In the genomic region with DNA sequence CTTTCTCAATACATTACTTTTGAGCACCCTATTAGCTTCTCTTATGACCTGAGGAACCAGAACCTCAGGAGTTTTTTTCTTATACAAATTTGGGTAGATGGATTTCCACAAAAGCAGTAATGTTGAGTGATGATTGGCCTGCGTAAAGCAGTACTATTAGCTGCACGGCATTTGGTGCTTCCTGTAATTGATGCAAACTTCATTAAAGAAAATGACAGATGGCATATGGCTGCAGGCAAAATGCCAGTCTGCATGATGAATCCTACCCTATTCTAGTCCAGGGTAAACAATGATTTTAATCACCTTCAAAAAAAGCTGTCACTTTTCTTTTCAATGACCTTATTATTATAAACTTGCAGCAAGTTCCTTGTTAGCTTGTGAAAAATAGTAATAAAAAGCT, we compare ENCODE assay signal across 15 mouse cellular contexts.
DNase-seq lines count a peak whose midpoint lies in the region; ATAC-seq and TF ChIP-seq lines count a peak whose summit lies in the region.
"Had no signal": no experiment of that assay in that cellular context is flagged by ENCODE, and none has a peak within 500 bp of the region (broad histone marks: within the 10 kb centered on the region; RNA-seq: fewer than 3 reads in every experiment).

No protein-coding gene starts in this region.

- H3K27me3 ChIP-seq in forebrain, postnatal 0 days (ENCODE audit: insufficient read depth, low read length): no peaks in the 10 kb centered on the region
- no peaks in the 10 kb centered on the region for H3K27me3 ChIP-seq in midbrain, embryonic 14.5 days (ENCODE audit: control insufficient read depth, insufficient read depth, low read length)
- no peaks in the 10 kb centered on the region for H3K27me3 ChIP-seq in lung, postnatal 0 days (replicated peaks; ENCODE audit: insufficient read depth, low read length)
- H3K27me3 ChIP-seq: heart, embryonic 13.5 days; liver, embryonic 12.5 days; neural tube, embryonic 15.5 days had no signal

- no peaks in the 10 kb centered on the region for H3K36me3 ChIP-seq in forebrain, postnatal 0 days (ENCODE audit: insufficient read depth)
- H3K36me3 ChIP-seq in midbrain, embryonic 14.5 days (ENCODE audit: control insufficient read depth, insufficient read depth, low read length): no peaks in the 10 kb centered on the region
- no peaks in the 10 kb centered on the region for H3K36me3 ChIP-seq in lung, postnatal 0 days (ENCODE audit: insufficient read depth, low read length)
- H3K36me3 ChIP-seq: G1E; heart, embryonic 13.5 days; liver, embryonic 12.5 days; neural tube, embryonic 15.5 days had no signal

- H3K4me3 ChIP-seq in forebrain, postnatal 0 days (ENCODE audit: low read depth, low read length): no peak overlapping the region
- no peak overlapping the region for H3K4me3 ChIP-seq in midbrain, embryonic 14.5 days (replicated peaks; ENCODE audit: low read depth, low read length)
- H3K4me3 ChIP-seq in lung, postnatal 0 days (ENCODE audit: low read depth, low read length): no peak overlapping the region
- H3K4me3 ChIP-seq: heart, embryonic 13.5 days; liver, embryonic 12.5 days; neural tube, embryonic 15.5 days had no signal

- no peak for TF ChIP-seq CTCF in forebrain, postnatal 0 days (IDR thresholded peaks at IDR 0.05; ENCODE audit: low read depth)
- TF ChIP-seq CTCF in lung, postnatal 0 days (IDR thresholded peaks at IDR 0.05): no peak

- H3K4me1 ChIP-seq in forebrain, postnatal 0 days (ENCODE audit: insufficient read depth): no peaks in the 10 kb centered on the region
- H3K4me1 ChIP-seq in midbrain, embryonic 14.5 days (ENCODE audit: control insufficient read depth, insufficient read depth, low read length): no peaks in the 10 kb centered on the region
- H3K4me1 ChIP-seq in lung, postnatal 0 days (ENCODE audit: insufficient read depth, low read depth, low read length): no peaks in the 10 kb centered on the region
- H3K4me1 ChIP-seq: heart, embryonic 13.5 days; liver, embryonic 12.5 days; neural tube, embryonic 15.5 days had no signal

- H3K27ac ChIP-seq in forebrain, postnatal 0 days (ENCODE audit: low read depth, low read length): no peak overlapping the region
- no peak overlapping the region for H3K27ac ChIP-seq in midbrain, embryonic 14.5 days (replicated peaks; ENCODE audit: low read depth, low read length)
- H3K27ac ChIP-seq in lung, postnatal 0 days (ENCODE audit: low read length): no peak overlapping the region
- H3K27ac ChIP-seq: heart, embryonic 13.5 days; liver, embryonic 12.5 days; neural tube, embryonic 15.5 days had no signal

- peaks cover 6% of the 10 kb centered on the region; the same call in 1 of the 2 replicates for H3K9me3 ChIP-seq in forebrain, postnatal 0 days (ENCODE audit: low read length)
- peaks cover 13% of the 10 kb centered on the region for H3K9me3 ChIP-seq in midbrain, embryonic 14.5 days (ENCODE audit: control insufficient read depth, low read length)
- H3K9me3 ChIP-seq in lung, postnatal 0 days (ENCODE audit: low read length): no peaks in the 10 kb centered on the region
- H3K9me3 ChIP-seq: liver, embryonic 12.5 days; neural tube, embryonic 15.5 days had no signal

- 21% methylated on average over 2 of the region's 2 CpGs for WGBS in forebrain, postnatal 0 days
- 33% methylated on average over 2 of the region's 2 CpGs for WGBS in midbrain, embryonic 14.5 days
- 53% methylated on average over 2 of the region's 2 CpGs for WGBS in lung, postnatal 0 days

- H3K9ac ChIP-seq in forebrain, postnatal 0 days: no peak overlapping the region
- H3K9ac ChIP-seq in midbrain, embryonic 14.5 days (replicated peaks; ENCODE audit: low read length): no peak overlapping the region
- no peak overlapping the region for H3K9ac ChIP-seq in lung, postnatal 0 days (replicated peaks; ENCODE audit: low read depth)
- H3K9ac ChIP-seq: heart, embryonic 13.5 days; liver, embryonic 12.5 days; neural tube, embryonic 15.5 days had no signal

- H3K4me2 ChIP-seq in forebrain, postnatal 0 days (ENCODE audit: low read depth): no peak overlapping the region
- no peak overlapping the region for H3K4me2 ChIP-seq in midbrain, embryonic 14.5 days (ENCODE audit: low read length)
- H3K4me2 ChIP-seq in lung, postnatal 0 days (replicated peaks; ENCODE audit: low read depth, low read length): no peak overlapping the region
- H3K4me2 ChIP-seq: heart, embryonic 13.5 days; liver, embryonic 12.5 days; neural tube, embryonic 15.5 days had no signal

- ATAC-seq in forebrain, postnatal 0 days: no peak
- ATAC-seq in midbrain, embryonic 14.5 days (ENCODE audit: low FRiP score, low TSS enrichment): no peak
- ATAC-seq in lung, postnatal 0 days: no peak
- ATAC-seq: liver, embryonic 12.5 days had no signal

- DNase-seq in kidney, postnatal 10 days: peak; percentile 6
- no peak for DNase-seq in kidney, postnatal 25 days
- peak; percentile 74 for DNase-seq in cerebellum, adult 9-10 months
- peak; percentile 12 for DNase-seq in forebrain, postnatal 0 days
- peak; percentile 61 for DNase-seq in midbrain, embryonic 14.5 days
- DNase-seq in adrenal gland, postnatal 25 days: no peak
- DNase-seq in thymus, postnatal 14 days: no peak
- DNase-seq in lung, postnatal 0 days (ENCODE audit: low spot score): no peak
- DNase-seq: gastrocnemius, postnatal 25 days; lung, postnatal 36 days; thymus, postnatal 4 days had no signal

- no peak for TF ChIP-seq EP300 in lung, postnatal 0 days (IDR thresholded peaks at IDR 0.05)

Comparison
In these comparisons a context has a peak if more than half of its experiments do, and no peak if none do; other contexts are left out.
1. DNase-seq: peak in kidney, postnatal 10 days (single experiment), cerebellum, adult 9-10 months (single experiment), forebrain, postnatal 0 days (single experiment) and midbrain, embryonic 14.5 days (single experiment); none in kidney, postnatal 25 days (0 of 2), adrenal gland, postnatal 25 days (single experiment), thymus, postnatal 14 days (single experiment) and lung, postnatal 0 days (single experiment).